Mouse (Mus musculus) A20 (cell line): ENCODE measurements around the gene Spp1.
A peak's percentile ranks its signal among the peaks of the same experiment; 100 is the strongest.

Experiments used
- DNase-seq: peaks from one replicate; pipeline ENCODE4 v3.0.0-alpha.2; 2011; ENCODE audit warnings: low read depth, low spot score

Gene Spp1

GRCm38 (mm10) chr5:104434835-104435301, at the start of gene Spp1:
Gene Spp1, plus strand, starts transcription at chr5:104435118.
- peak; percentile 10 for DNase-seq

DNA sequence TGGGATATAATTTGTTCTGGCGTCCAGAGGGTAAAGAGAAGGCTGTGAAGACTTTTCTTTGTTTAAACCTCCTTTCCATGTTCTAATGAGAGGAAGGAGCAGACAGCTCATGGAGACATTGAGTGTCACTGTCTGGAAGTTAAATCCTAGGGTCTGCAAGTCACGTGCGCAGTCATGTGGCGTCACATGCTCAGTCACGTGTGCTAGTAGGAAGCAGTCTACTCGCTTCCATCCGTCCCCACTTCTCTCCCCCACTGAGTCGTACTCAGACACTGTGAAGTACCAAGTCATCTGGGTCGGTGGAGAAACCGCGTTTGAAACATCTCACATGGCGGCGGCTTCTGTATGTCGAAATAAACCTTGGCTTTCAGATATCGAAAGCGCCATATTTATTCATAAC, 49.4 kb upstream of the Spp1 start:
- DNase-seq: no peak

DNA sequence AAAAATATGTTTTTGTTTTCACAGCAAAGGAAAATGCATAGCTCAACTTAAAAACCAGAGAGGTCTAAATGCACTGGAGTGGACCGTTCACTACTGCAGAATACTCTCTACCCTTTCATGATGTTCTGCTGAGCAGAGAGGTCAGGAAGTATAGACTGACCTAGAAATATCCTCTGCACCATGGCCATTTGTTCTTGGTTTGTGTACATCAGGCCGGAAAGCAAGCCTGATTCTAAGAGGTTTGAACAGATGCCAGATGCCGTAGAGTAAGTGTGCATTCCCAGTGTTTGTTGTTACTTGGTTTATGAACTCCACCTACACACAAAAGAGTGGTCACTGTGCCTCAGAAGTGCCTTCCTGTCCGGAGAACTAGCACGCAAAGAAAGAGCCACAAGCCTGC, 48.0 kb upstream of the Spp1 start:
- DNase-seq: no peak

GRCm38 (mm10) chr5:104390962-104391361, 44.0 kb upstream of the Spp1 start:
- DNase-seq: no peak

DNA sequence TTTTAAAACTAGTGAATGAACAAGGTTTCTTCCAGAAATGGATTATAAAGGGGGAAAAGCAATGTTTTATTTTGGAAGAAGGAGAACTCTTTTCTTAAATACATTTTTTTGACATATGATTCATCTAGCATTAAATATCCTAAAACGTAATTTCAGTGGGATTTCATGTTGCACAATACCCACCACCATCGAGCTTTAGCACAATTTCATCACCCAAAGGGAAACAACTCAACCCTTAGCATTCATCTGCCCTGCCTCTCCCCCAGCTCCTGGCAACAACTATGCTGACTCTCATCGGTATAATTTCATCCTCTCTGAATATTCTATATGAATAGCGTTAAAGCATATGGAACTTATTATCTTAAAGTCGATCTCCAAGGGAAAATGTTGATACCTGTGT, 42.1 kb upstream of the Spp1 start:
- no peak for DNase-seq

DNA sequence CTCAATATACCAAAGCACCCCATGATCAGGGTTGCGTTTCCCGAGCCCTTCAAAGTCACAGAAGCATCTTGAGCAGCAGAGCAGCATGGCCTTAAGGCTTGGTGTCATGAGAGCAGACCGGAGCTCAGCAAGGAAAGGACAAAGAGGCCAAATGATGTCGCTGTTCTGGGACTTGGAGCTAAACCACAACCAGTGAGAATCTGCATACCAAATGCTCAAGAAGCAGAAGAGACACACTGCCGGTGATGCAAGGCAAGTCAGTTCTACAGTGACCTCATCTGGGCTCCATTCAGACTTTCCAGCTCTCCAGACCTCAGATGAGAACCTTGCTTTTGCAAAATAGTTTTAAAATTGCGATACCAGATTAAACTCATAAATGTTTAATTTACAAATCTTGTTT, 38.6 kb upstream of the Spp1 start:
- DNase-seq: no peak

DNA sequence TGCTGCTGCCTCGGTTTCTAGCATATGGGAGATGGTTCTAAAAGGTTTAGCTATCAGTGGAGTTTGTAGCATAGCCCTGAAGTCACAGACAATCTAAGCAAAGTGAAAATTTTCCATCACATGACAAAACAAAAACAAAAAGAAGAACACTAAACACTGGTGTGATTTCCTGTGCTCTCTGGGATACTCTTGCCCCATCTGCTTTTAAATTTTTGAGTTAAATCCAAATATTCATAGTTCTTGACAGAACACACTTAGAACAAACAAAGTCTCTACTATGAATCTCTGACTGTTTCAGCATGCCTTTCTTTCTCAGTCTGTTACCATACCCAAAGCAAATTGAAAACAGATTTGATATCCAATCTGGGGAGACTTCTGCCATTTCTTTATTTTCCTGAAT, 36.9 kb upstream of the Spp1 start:
- no peak for DNase-seq

DNA sequence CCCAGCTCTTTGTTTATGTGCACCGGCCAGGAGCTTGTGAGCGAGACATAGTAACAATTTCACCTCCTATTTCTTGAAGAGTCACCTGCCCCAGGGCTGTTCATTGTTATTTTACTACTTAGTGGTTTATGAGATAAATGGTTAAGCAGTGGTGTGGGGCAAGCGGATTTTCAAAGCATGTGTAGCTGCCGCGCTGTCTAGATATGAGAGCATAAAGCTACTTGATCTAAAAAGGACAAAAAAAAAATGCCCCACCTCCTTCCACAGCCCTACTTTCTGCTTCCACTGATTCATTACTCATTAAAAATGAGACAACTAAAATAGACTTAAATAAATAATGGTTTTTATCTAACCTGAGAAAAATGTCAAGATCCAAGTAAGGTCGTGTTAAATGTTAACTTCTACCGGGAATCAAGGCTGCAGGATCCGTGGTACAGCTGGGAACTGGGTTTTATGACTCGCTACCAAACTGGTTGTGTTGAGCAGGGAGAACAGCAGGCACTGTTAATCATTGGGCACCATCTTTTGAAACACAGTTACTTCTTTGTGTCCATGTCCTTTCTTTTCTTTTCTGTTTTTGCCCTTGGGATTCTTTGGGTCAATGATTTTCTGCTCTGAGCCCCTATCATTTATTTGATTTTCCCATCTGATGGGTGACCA, 35.5 kb upstream of the Spp1 start:
- DNase-seq: no peak

DNA sequence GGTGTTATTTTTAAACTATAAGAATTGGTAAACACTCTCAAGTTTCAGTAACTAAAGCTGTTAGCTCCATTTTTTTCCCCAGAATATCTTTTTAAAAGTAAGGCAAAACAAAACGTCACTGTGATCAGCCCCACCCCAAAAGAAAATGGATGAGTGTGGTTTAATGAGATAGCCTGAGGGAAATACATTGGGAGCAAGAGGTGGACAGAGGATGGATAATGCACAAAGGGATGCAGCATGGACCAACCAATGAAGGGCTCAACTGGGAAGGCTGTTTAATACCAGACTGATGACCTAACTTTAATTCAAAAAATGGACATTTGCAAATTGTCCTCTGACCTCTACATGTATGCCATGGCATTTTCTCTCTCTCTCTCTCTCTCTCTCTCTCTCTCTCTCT, 34.9 kb upstream of the Spp1 start:
- DNase-seq: no peak

- DNase-seq: no peak
These were observed 32.3 kb upstream of the Spp1 start for GRCm38 (mm10) chr5:104402651-104403050.

DNA sequence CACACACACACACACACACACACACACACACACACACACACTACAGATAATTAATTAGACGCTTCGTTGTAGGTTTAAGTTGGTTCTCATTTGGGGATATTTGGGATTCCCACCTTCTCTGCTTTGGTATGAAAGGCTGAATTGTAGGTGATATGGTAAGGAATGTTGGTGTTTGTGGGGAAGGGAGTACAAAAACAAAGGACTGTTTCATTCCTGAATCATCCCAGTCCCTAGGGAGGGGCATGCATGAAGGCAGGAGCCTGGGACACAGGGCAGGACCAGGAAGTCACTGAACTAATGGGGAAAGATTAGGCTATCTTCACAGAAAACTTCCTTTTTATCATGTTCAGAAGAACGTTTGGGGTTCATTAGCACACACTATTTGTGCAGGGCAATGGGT, 31.6 kb upstream of the Spp1 start:
- DNase-seq: no peak

GRCm38 (mm10) chr5:104404551-104404950, 30.4 kb upstream of the Spp1 start:
- DNase-seq: no peak

DNA sequence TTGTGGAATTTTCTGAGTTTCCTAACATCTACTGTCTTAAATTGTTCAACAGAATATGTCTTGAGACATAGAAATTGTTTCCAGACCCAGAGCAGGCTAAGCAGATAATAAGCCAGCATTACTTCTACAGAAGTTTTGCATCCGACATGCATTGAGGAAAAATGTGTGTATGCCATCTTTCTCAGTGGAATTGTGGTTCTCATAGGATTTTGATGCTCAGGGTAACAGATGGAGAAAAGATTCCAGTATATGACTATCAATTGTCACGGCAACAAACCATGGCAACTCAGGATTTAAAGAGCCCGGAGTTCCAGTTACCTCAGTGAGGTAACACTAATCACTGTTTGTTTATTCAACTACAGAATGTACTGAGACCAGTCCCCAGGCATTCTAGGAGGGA, 29.9 kb upstream of the Spp1 start:
- no peak for DNase-seq

GRCm38 (mm10) chr5:104406756-104407155, 28.2 kb upstream of the Spp1 start:
- DNase-seq: no peak

GRCm38 (mm10) chr5:104407541-104408231, 27.2 kb upstream of the Spp1 start:
- no peak for DNase-seq

DNA sequence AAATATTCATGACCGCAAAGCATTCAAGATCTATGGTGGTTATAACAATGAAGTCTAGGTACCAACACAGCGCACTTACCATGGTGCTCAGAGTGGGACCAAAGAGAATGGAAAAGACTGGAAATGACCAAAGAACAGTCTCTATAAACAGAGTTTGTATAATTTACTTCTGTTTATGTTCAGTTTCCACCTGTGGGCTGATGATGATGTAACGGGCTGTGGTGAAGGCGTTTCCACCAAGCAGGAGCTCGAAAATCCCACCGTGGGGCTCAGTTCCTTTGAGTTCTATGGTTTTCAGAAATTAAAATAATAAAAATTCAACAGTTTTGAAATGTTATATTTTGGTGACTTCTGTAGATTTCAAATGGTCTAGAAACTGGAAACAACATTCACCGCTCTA, 26.4 kb upstream of the Spp1 start:
- no peak for DNase-seq

GRCm38 (mm10) chr5:104415999-104416398, 18.9 kb upstream of the Spp1 start:
- no peak for DNase-seq

DNA sequence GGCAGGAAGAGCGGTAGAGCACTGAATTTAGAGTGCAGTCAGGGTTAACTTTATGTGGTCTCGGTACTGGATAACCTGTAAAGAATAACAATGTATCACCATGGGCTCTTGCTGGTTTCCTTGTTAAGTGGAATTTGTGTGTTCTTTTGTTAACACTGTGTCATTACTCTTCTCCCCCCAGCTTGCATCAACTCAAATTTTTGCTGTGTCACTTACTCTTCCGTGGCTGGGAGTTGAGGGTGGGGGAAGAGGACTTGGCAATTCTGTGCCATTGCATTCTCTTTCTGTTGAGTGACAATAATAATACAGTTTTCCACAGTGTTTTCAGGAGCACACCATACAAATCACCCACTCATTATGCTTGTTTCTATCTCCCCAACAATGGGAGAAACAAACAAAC, 17.9 kb upstream of the Spp1 start:
- DNase-seq: no peak

DNA sequence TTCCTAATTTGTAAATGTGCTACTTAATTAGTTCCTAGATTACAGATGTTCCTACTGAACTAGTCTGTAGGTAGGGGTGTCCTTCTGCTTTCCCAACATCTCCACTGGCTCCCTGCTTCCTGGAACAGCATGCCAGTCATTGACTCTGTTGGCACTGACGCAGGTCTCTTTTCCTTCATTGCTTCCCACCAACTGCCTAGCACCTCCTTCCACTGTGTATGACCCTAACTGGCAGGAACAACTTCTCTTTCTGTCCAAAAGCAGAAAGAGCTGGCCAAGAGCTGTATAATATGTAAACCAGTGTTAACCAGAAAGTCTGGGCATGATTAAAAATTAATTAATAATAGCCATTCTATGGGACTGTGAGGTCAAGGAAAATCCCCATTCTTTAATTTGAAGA, 17.2 kb upstream of the Spp1 start:
- DNase-seq: no peak

DNA sequence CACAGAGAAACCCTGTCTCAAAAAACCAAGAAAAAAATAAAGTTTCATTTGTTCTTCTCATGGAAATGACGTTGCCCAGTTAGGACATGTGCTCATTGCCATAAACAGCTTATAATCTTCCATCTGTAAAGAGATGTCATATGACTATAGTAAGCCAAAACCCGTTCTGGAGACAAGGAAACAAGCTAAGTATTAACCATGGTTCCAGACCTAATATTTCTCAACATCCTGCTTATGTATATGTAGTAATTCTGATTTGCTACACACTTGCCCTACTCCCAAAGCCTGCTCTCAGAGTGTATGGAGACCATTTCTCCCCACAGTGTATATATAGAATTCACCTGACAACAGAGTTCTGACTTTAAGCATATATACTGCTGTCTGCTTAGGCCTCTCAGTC, 12.9 kb upstream of the Spp1 start:
- no peak for DNase-seq

GRCm38 (mm10) chr5:104423861-104424260, 11.1 kb upstream of the Spp1 start:
- no peak for DNase-seq

DNA sequence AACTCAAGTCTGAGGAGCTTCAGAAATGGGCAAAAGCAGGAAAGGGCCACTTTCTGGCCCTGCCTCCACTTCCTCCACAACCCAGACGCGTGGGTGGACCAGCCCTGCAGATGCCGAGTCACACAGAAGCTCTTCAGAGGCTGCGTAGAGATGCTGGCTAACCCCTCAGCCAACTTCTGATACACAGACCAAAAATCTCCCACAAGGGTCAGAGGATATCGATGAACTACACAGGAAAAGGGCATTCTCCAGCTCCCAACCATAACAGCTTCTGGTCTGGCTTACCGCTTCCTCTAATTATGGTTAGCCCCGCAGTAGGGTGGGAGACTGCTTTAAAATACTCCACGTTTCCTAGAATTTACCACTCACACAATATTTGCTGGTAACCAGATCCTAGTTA, 9.0 kb upstream of the Spp1 start:
- no peak for DNase-seq

- DNase-seq: no peak
These were observed 2.0 kb upstream of the Spp1 start for GRCm38 (mm10) chr5:104432886-104433285.
